Mouse (Mus musculus) stomach, embryonic 15.5 days (tissue): ENCODE data around the gene Cfap74. TPM values are rescaled to one million over a fixed set of nuclear protein-coding genes. Genes with fewer than 3 reads are reported as not detected.

ENCODE experiments used
- ATAC-seq: fragments of 200-750 bp; cut with Nextera tagmentation; 2 replicates; pipeline ENCODE4 v1.8.0; 2017; ENCODE audit warnings: low read depth, moderate number of reproducible peaks, moderate TSS enrichment; ENCODE audit not compliant: insufficient read depth, low FRiP score
- H3K27ac ChIP-seq: fragments of 300-500 bp; sonication (generic); 2 replicates; pipeline ENCODE4 v1.5.1; 2015; ENCODE audit warnings: mild to moderate bottlenecking, inconsistent platforms
- H3K27me3 ChIP-seq: fragments of 300-500 bp; sonication (generic); replicated peaks from 2 replicates; pipeline ENCODE4 v1.6.1; 2015; ENCODE audit warnings: inconsistent platforms
- H3K36me3 ChIP-seq: fragments of 300-500 bp; sonication (generic); 2 replicates; pipeline ENCODE4 v1.6.1; 2015; ENCODE audit warnings: inconsistent platforms
- H3K4me1 ChIP-seq: fragments of 300-500 bp; sonication (generic); 2 replicates; pipeline ENCODE4 v1.6.1; 2015; ENCODE audit warnings: inconsistent platforms
- H3K4me2 ChIP-seq: fragments of 300-500 bp; sonication (generic); 2 replicates; pipeline ENCODE4 v1.6.1; 2015; ENCODE audit warnings: mild to moderate bottlenecking, inconsistent platforms
- H3K4me3 ChIP-seq: fragments of 300-500 bp; sonication (generic); replicated peaks from 2 replicates; pipeline ENCODE4 v1.5.1; 2015; ENCODE audit warnings: inconsistent platforms
- H3K9ac ChIP-seq: fragments of 300-500 bp; sonication (generic); 2 replicates; pipeline ENCODE4 v1.6.1; 2015; ENCODE audit warnings: inconsistent platforms
- H3K9me3 ChIP-seq: fragments of 300-500 bp; sonication (generic); 2 replicates; pipeline ENCODE4 v1.6.1; 2016; ENCODE audit warnings: inconsistent platforms
- WGBS: fragments of 180-500 bp; shearing (Covaris S2); methylation state at CpG from one replicate; pipeline ENCODE4 v1.1.7; 2015; 5-methylcytosine and 5-hydroxymethylcytosine counted together
- polyA plus RNA-seq: library from polyadenylated mRNA; unstranded; fragments of >200 nt; fragmentation: Nextera tagmentation; extraction: Ambion mirVana; gene quantifications from 2 replicates; pipeline ENCODE4 v1.2.1, GENCODE M21; 2015

The Cfap74 gene
- polyA plus RNA-seq, 1 experiment from 2014 or later, result 1.5 TPM

DNA sequence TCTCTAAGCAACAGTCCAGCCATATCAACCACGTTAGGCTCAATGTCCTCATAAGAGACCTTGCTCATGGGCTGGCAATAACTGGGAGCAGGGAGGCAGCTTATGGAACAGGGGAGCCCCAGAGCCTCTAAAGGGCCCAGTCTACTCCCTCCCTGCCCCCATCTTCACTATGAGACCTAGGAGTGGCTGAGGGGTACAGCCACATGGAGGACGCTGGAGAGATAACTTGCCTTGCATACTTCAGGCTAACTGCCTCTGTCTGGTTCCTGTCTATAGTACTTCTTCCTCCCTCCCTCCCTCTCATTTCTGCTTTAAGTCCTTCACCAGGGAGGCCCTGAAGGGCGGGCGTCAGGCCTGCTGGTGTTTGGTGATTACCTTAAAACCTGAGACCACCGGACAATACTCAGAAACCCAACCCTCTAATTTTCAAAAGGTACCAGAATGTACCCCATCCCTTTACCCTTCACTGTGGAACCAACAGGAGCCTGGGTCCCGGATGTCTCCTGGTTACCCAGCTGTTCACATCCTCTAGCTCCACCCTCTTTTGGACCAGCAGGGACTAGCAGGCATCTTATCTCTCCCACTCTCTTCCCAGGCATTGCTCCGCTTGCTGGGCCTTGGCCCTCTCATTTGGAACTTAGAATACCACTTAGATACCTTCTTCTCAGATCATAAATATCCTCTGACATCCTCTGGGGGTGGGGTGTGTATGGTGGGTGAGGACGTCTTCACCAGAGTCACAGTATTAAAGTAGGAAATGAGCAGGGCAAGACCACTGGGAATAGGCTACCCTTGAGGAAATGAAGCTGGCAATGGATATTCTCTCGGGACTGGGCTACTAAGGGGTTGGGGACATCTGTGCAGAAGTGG lies 80.3 kb downstream of the Cfap74 start:
- WGBS, result 74% methylated on average over 9 of the region's 9 CpGs
- no peaks in the 10 kb centered on the region for H3K9me3 ChIP-seq

DNA sequence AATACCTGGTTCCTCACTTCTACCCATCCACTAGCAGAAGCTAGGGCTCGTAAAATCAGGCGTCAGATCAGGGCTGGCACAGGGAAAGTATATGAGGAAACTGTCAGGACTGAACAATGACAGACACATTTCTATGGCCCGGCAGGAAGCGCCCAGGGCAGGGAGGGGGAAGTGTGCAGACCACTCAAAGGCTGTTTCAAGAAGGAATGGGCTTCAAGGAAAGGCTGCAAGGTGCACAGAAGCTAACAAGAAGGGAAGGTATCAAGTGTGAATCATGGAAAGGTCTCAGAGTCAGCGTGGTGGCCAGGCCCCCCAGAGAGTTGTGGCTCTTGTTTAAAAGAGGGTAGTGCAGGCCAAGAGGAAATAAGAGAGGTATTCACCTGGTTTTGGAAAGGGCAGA lies 81.5 kb downstream of the Cfap74 start:
- Histone ChIP-seq H3K4me3 (peak overlapping the region; percentile 95), H3K36me3 (no peaks in the 10 kb centered on the region), H3K4me2 (peak overlapping the region; percentile 80), H3K4me1 (peaks cover 56% of the 10 kb centered on the region), H3K9ac (peak overlapping the region; percentile 99; the same call in 1 of the 2 replicates), H3K27me3 (no peaks in the 10 kb centered on the region), H3K27ac (peak overlapping the region; percentile 87), H3K9me3 (no peaks in the 10 kb centered on the region)
- 28% methylated on average over 5 of the region's 5 CpGs for WGBS
- ATAC-seq, result no peak

More for the DNA sequence above, 80.3 kb downstream of the Cfap74 start:
- Histone ChIP-seq H3K9ac (no peak overlapping the region), H3K4me3 (no peak overlapping the region), H3K36me3 (no peaks in the 10 kb centered on the region), H3K4me1 (peaks cover 49% of the 10 kb centered on the region), H3K27ac (peak overlapping the region; percentile 94), H3K4me2 (0 out of 2 replicates have a peak overlapping the region, but pooled peaks have one; percentile 29), H3K27me3 (no peaks in the 10 kb centered on the region)
- ATAC-seq, result no peak

DNA sequence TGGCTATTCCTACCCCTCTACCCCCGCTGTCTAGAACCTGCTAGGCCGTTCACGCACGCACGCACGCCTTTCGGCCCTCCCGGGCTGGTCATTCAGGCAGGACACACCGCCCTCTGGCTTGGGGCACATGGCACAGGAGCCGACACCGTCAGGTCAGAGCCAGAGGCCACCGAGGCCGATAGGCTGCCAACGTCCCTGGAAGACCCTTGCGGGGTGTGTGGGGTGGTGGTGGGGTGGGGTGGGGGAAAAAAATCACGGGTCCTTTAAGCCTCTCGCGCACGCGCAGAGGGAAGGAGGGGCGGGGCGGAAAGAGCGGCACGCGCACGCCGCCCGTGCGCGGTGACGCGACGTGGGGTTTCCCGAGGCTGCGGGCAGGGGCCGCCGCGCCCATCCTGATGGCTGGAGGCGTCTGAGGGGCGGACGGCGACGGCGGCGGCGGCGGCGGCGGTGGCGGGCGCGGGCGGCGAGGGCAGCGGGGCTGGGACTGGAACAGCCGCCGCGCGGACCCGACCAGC lies 82.1 kb downstream of the Cfap74 start, which contains the start of gene Gnb1:
Gene Gnb1 (plus strand): TSS at position 372 of the 515 bp plus-strand sequence.
- 0% methylated on average over 44 of the region's 60 CpGs for WGBS
- H3K36me3 ChIP-seq, result no peaks in the 10 kb centered on the region
- H3K9me3 ChIP-seq, result no peaks in the 10 kb centered on the region
- H3K4me1 ChIP-seq, result peaks cover 56% of the 10 kb centered on the region
- ATAC-seq, result peak; percentile 71
- H3K4me3 ChIP-seq, result peak within 1 kb of the TSS; percentile 95
- peak within 1 kb of the TSS; percentile 80 for H3K4me2 ChIP-seq
- peak within 1 kb of the TSS; percentile 87 for H3K27ac ChIP-seq
- H3K27me3 ChIP-seq, result no peaks in the 10 kb centered on the region
- H3K9ac ChIP-seq, result peak within 1 kb of the TSS; percentile 99

DNA sequence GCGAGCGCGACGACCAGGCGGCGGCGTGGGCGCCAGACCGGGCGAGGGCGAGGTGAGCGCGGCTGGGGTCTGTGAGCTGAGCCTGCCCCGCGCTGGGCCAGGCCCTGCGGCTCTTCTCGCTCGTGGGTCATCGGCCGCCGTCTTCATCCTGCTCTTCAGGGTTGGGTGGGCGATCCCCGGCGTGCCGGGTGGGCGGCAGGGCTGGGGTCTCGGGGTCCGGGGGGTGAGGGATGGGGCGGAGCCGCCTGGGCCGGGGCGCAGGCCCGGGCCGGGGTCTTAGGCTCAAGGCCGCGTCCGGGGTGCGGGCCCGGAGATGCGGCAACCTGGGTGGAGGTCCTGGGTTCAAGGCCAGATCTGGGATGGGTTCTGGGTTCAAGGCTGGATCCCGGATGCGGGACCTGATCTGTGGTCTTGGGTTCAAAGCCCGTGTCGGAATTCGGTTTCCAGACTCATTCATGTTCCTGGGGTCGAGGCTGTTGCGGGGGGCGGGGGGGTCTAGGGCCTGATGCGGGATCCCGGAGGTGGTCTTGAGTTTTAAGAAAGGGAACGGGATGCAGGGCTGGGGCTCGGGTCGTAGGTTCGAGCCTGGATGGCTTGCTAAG lies 82.6 kb downstream of the Cfap74 start:
- H3K36me3 ChIP-seq, result no peaks in the 10 kb centered on the region
- H3K9ac ChIP-seq, result peak overlapping the region; percentile 99
- H3K27me3 ChIP-seq, result no peaks in the 10 kb centered on the region
- peak overlapping the region; percentile 95 for H3K4me3 ChIP-seq
- H3K9me3 ChIP-seq, result no peaks in the 10 kb centered on the region
- H3K4me2 ChIP-seq, result peak overlapping the region; percentile 80
- H3K27ac ChIP-seq, result peak overlapping the region; percentile 87
- peaks cover 56% of the 10 kb centered on the region for H3K4me1 ChIP-seq
- under 1% methylated on average over 48 of the region's 54 CpGs for WGBS
- ATAC-seq, result peak; percentile 11; the same call in 1 of the 2 replicates

DNA sequence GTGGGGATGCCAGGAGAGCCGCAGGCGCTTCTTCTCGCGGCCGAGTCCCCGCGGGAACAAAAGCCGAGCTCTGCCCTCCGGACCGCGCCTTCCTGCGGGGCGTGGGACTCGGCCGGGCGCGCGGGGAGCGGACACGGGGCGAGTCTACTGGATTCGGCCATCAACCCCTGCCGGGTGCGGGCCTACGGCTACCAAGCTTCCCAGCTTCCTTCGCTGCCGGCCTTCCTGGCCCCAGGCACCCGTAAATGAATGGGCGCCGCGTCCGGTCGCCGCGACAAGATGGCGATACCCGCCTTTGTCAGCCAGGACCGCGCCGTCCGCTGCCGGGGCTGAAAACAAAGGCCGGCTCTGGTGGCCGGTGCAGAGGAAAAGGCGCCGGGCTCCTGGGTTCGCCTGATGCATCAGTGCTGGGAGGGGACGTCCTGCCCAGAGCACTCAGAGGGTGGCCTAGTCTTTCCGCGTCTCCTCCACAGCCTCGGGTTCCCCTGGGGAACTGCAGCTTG lies 83.2 kb downstream of the Cfap74 start:
- peak overlapping the region; percentile 99 for H3K9ac ChIP-seq
- WGBS, result under 1% methylated on average over 48 of the region's 51 CpGs
- no peaks in the 10 kb centered on the region for H3K36me3 ChIP-seq
- peaks cover 52% of the 10 kb centered on the region for H3K4me1 ChIP-seq
- H3K4me3 ChIP-seq, result peak overlapping the region; percentile 95
- peak overlapping the region; percentile 87 for H3K27ac ChIP-seq
- peak overlapping the region; percentile 80 for H3K4me2 ChIP-seq
- H3K9me3 ChIP-seq, result no peaks in the 10 kb centered on the region
- no peaks in the 10 kb centered on the region for H3K27me3 ChIP-seq
- no peak for ATAC-seq

DNA sequence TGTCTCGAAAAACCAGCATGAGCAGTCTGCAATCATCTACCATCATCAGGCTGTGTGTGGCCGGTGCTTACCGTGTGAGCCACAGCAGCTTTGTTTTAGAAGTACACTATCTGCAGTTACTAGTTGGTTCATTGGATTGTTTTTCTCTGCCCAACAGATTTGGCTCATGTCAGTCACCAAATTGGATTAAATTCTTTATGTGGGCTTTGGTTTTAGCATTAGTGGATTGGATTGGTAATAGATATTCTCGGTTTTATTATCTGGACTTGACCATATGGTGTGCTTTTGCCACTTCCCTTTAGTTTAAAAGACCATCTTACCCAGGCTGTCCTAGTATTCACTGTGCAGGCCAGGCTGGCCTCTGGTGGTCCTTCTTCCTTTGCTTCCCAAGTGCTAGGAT lies 85.9 kb downstream of the Cfap74 start:
- Histone ChIP-seq H3K9ac (no peak overlapping the region), H3K27ac (no peak overlapping the region), H3K4me2 (no peak overlapping the region; the same call in 1 of the 2 replicates), H3K4me1 (peaks cover 26% of the 10 kb centered on the region), H3K36me3 (no peaks in the 10 kb centered on the region), H3K27me3 (no peaks in the 10 kb centered on the region), H3K9me3 (no peaks in the 10 kb centered on the region), H3K4me3 (no peak overlapping the region)
- WGBS, result 61% methylated on average over 4 of the region's 4 CpGs
- ATAC-seq, result no peak

DNA sequence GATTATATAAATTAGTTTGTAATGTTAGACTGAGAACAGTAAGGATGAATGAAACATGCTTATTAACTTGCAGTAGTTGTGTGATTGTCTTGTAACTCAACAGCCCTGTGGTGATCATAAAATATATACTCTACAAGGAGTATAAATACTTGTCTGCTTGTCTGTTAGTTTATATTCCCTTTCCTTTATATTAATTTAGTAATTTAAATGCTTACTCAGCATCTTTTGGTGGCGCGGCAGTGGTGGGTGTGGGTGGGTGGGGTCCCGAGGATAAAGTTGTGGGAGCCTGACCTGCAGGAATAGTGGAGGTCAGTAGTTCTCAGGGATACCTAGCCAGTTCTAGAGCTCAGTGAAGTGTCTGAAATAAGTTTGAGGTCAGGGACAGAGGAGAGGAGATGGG lies 89.0 kb downstream of the Cfap74 start:
- H3K27ac ChIP-seq, result no peak overlapping the region
- peaks cover 17% of the 10 kb centered on the region for H3K4me1 ChIP-seq
- H3K27me3 ChIP-seq, result no peaks in the 10 kb centered on the region
- no peak overlapping the region for H3K9ac ChIP-seq
- ATAC-seq, result no peak
- H3K36me3 ChIP-seq, result no peaks in the 10 kb centered on the region
- 79% methylated on average over 3 of the region's 3 CpGs for WGBS
- no peaks in the 10 kb centered on the region for H3K9me3 ChIP-seq
- no peak overlapping the region for H3K4me2 ChIP-seq
- no peak overlapping the region for H3K4me3 ChIP-seq

DNA sequence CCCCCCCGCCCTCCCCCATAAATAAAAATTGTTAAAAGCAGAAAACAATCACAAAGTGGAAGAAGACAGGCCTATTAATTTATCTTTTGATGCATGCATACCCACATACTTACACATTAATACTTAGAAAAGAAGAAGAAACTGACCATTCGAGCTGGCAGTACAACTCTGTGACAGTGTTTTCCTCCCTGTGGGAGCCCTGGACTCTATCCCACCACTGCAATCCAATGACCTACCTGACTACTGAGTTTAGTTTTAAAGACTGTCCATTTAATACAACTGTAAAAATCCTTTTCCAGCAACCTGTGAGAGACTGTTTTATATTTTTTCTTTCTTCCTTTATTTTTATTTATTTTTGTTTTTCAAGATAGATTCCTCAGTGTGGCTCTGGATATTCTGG lies 92.1 kb downstream of the Cfap74 start:
- WGBS, result 78% methylated on average over 2 of the region's 2 CpGs
- Histone ChIP-seq H3K9me3 (no peaks in the 10 kb centered on the region), H3K27me3 (no peaks in the 10 kb centered on the region), H3K9ac (no peak overlapping the region), H3K36me3 (no peaks in the 10 kb centered on the region), H3K4me3 (no peak overlapping the region), H3K4me2 (no peak overlapping the region), H3K27ac (no peak overlapping the region), H3K4me1 (no peaks in the 10 kb centered on the region)
- no peak for ATAC-seq

DNA sequence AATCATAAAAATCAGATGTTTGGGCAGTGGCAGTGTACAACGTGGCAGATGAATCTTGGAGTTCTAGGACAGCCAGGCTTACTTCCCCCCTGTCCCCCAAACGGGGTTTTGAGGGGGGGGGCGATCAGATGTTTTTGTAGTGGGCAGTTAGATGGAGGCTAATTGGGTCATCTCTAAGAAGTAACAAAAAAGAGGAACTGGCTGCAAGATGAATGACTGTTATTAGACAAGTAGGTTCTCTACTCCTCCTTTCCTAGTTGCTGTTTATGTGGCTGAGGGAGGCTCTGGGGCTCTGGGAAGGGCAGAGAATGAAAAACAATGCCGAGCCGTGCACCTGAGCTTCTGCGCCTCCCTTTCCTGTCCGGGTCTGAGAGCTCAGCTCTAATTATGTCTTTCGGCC lies 96.1 kb downstream of the Cfap74 start:
- Histone ChIP-seq H3K27me3 (no peaks in the 10 kb centered on the region), H3K9me3 (no peaks in the 10 kb centered on the region), H3K27ac (no peak overlapping the region; the same call in 1 of the 2 replicates), H3K4me3 (no peak overlapping the region), H3K9ac (no peak overlapping the region), H3K36me3 (no peaks in the 10 kb centered on the region), H3K4me1 (no peaks in the 10 kb centered on the region), H3K4me2 (no peak overlapping the region)
- ATAC-seq, result no peak
- 59% methylated on average over 8 of the region's 8 CpGs for WGBS

DNA sequence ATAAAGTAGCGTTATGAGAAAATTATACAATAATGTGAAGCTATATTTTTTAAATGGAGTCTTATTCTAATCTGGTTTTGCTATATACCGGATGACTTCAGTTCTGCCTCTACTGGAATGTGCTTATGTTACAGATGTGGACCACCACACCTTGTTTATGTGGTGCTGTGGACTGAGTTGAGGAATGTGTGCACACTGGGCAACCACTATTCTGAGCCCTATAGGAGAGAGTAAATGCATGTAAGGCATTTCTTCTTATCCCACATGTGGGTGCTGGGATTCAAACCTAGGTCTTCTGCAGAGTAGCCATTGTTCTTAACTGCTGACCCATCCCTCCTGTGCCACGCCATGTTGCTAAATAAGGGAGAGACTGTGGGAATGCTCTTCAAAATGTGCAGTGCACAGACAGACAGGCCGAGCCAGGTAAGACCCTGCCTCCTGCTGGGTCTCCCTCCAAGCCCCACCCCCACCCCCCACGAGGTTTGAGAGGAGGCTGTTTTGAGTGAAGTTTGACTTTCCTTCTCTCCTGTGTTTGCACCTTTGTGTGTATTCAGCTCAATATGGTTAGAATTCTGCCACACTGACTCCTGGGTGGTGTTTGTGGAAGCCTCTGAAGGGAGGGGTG lies 96.8 kb downstream of the Cfap74 start:
- H3K4me2 ChIP-seq, result no peak overlapping the region
- H3K27me3 ChIP-seq, result no peaks in the 10 kb centered on the region
- no peaks in the 10 kb centered on the region for H3K36me3 ChIP-seq
- no peaks in the 10 kb centered on the region for H3K9me3 ChIP-seq
- H3K4me3 ChIP-seq, result no peak overlapping the region
- H3K27ac ChIP-seq, result no peak overlapping the region
- WGBS, result 70% methylated on average over 5 of the region's 5 CpGs
- no peak overlapping the region for H3K9ac ChIP-seq
- no peaks in the 10 kb centered on the region for H3K4me1 ChIP-seq
- ATAC-seq, result no peak

DNA sequence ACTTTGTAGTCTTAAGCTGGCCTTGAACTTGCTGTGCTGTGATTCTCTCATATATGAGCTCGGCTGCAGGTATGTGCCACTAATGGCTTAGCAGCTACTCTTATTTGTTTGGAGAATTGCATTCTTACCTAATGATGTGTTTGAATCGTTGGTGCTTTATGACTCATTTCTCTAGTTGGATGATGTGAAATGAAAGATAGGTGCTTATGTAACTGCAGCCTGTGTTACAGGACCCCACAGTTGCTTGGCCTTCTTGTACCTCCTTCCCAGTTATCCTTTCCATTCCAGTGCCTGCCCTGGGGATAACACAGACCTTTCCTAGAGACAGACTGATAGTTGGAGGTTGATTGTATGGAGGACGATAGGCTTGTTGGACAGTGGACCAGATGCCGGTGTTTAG lies 99.6 kb downstream of the Cfap74 start:
- Histone ChIP-seq H3K4me2 (no peak overlapping the region), H3K27me3 (no peaks in the 10 kb centered on the region), H3K27ac (no peak overlapping the region), H3K4me1 (no peaks in the 10 kb centered on the region), H3K4me3 (no peak overlapping the region), H3K36me3 (no peaks in the 10 kb centered on the region), H3K9ac (no peak overlapping the region), H3K9me3 (no peaks in the 10 kb centered on the region)
- 78% methylated on average over 4 of the region's 4 CpGs for WGBS
- ATAC-seq, result no peak
